Mouse (Mus musculus) ovary, postnatal 14 days (tissue): ENCODE measurements around the gene A430033K04Rik.

Source experiments
- DNase-seq: peaks from one replicate; pipeline ENCODE4 v3.0.0; 2022; ENCODE audit warnings: low spot score

A430033K04Rik gene

GRCm38 (mm10) chr5:138622645-138623477 is at the start of gene A430033K04Rik:
Gene A430033K04Rik (plus strand): TSS chr5:138622859.
- DNase-seq = peak; percentile 89

DNA sequence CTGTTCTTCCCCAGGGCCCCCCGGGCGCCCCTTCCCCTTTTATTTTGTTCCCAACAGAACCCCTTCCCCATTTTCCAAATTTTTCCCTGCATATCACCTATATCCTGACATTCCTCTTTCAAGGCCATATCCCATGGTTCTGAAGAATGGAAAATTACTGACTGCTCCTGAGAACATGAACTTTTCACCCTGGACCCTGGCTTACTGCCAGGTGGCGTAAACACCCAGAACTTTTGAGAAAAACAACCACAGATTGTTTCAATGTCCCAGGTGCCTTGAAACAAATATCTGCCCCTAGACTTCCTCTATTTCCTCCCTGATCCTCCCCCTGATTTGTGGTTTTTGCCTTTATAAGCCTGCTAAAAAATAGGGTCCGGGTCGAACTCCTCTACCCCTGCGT is 35.3 kb upstream of the A430033K04Rik start:
- DNase-seq = no peak

DNA sequence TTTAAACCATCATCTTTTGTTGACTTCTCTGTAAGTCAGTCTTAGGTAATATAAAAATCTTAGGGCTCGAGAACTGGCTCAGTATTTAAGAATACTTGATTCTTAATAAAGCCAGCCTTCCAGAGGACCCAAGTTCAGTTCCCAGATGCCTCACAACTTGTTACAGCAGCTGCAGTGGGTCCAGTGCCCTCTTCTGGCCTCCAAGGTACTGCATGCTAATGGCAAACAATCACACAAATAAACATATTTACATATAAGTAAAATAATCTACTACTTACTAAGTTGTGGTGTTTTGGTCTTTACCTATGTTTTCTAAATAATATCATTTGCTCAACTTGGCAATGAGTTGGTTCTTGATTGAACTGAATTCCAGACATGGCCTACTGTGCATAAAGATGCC is 4.3 kb upstream of the A430033K04Rik start:
- DNase-seq = no peak

- DNase-seq = peak; percentile 82
Measured at GRCm38 (mm10) chr5:138619211-138620128, 3.2 kb upstream of the A430033K04Rik start, which contains the start of gene Zfp68. Gene Zfp68 (minus strand): TSS chr5:138619761.

DNA sequence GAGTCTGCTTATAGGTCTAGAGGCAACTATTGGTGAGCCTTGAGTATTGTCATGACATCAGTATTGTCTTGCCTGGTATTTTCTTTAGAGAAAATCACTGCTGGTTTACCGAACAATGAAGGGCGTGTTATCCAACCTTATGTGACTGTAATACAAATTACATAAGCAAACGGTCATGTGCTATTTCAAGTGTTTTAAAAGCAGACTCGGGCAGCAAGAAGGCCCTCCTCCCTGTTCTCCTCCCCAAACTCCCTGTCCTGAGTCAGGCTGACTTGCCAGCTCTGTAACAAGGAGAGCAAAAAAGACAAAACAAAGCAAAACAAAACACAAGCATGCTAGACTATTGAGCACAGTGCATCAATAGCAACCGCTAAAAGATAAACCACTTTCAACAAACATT is 1.8 kb upstream of the A430033K04Rik start:
- DNase-seq = no peak

- DNase-seq = no peak
Measured at GRCm38 (mm10) chr5:138623478-138623875, 818 bp downstream of the A430033K04Rik start.

GRCm38 (mm10) chr5:138636486-138636885 is 13.8 kb downstream of the A430033K04Rik start:
- DNase-seq = no peak

- DNase-seq = no peak
Measured at GRCm38 (mm10) chr5:138641081-138641480, 18.4 kb downstream of the A430033K04Rik start.

DNA sequence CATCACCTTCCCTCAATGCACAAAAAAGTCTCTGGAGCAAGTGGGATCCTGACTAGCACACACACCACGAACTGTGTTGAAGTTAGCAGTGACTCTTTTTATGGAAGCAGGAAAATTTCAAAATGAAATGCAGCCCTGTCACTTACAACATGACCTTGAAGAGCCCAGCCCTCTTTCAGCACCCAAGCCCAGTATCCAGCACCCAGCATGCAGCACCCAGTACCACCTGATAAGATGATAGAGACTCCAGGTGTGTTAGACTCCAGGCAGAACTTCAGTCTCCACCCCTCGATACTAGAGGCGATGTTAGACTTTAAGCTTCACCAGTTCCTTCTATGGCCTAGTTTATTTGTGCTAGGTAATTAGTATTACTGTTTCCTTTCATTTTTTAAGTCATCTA is 19.1 kb downstream of the A430033K04Rik start:
- no peak for DNase-seq

GRCm38 (mm10) chr5:138652911-138653310 is 30.3 kb downstream of the A430033K04Rik start:
- no peak for DNase-seq

DNA sequence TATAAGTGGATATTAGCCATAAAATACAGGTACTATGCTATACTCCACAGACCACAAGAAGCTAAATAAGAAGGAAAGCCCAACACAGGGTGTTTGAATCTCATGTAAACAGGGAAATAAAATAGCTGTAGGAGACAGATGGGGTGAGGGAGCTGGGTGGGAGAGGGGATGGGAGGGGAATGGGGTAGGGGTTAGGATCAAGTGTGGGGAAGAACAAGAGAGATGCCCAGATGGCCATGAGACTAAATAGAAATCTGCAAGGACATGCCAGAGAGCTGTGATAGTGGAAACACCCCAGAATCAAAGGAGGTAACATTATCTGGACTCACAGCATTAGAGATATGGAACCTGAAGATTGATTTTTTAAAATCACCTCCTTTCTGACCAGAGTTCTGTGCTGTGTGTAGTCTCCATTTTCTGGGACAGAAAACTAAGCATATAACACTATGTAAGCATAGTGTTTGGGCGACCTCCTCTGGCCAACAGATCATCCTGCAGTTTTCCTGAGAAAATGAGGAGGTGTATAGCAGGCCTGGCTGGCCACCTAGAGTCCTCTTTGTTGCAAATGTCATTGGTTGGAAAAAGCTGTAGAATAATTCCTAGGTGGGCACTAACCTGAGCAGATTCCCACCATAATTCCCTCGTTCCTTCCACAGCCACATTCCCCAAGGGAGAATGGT is 34.0 kb downstream of the A430033K04Rik start:
- DNase-seq = peak; percentile 15

DNA sequence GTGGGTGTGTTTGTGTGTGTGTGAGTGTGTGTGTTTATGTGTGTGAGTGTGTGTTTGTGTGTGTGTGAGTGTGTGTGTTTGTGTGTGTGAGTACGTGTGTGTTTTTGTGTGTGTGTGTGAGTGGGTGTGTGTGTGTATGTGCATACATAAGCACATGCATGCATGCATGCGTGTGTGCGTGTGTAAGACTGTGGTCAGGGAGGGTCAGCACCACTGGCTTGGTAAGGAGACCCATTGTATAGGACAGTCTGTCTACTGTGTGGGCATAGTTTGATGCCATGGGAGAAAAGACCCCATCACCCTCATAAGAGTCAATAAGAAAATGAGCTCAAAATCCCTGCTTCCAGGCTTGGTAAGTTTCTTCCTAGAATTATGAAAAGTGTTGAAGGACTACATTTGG is 34.7 kb downstream of the A430033K04Rik start:
- DNase-seq = no peak

DNA sequence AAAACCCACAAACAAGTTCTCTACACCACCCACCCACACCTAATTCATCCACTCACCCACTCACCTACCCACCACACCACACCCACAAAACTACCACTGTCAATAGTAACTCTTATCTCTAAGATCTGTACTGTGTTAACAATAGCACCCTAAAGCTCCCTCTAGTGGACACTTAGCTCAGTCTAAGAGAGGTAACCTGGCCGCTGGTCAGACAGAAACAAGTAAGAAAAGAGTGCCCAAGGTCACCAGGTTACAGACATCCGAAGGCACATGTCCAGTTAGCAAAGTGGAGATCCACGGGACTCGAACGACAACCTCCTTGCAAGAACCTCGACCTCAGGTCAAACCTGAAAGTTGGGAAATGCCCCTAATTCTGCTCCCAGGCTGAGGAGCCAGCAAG is 35.2 kb downstream of the A430033K04Rik start:
- DNase-seq = peak; percentile 15

- DNase-seq = no peak
Measured at GRCm38 (mm10) chr5:138658922-138659321, 36.3 kb downstream of the A430033K04Rik start.

DNA sequence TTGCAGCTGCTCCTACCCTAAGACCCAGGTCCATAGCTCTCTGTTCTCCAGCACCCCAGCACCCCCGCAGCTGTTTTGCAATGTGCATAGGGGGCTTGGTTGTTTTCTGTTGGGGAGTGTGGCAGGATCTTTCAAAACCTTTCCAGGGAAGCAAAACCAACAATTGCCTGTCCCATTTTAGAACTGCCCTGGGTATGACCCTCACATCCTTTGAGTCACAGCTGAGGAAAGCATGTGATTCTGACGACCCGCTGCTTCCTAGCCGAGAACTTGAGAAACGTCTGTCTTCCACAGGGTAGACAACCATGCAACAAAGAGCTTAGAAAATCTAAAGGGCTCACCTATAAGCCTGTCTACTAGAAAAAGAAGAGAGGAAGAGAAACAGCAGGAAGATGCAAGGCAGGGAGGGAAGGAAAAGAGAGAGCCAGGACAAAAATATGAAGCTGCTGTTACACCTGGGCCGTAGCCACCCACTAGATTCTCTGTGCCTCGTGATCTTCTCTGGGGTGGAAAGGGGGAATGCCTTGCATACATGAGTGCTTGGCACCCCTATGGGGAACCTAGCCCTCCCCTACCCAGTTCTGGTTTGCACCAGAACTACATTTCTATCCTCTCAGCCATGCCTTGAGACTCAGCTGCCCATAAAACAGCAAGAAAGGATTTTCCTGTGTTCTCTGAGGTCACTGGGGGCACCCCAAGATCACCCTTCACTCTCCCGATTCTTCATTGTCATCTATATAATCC is 60.5 kb downstream of the A430033K04Rik start:
- no peak for DNase-seq

- DNase-seq = no peak
Measured at GRCm38 (mm10) chr5:138683821-138684220, 61.2 kb downstream of the A430033K04Rik start.

DNA sequence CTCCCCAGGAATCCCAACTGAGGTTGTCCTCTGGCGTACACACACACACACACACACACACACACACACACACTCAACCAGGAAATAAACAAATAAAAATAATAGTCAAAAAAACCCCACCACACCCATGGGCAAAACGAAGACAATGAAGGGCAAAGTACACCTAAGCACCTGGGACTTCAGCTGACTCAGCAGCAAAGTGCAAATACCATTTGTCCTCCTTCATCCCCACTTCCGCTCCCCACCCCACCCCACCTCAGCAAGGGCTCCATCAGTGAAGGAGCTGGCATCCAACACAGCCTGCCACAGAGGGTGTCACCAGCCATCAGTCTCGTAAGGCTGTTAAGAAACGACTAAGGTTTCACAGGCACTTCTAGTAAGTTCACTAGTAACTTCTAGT is 64.8 kb downstream of the A430033K04Rik start:
- no peak for DNase-seq

- no peak for DNase-seq
Measured at GRCm38 (mm10) chr5:138689254-138689653, 66.6 kb downstream of the A430033K04Rik start.

- no peak for DNase-seq
Measured at GRCm38 (mm10) chr5:138692936-138693570, 70.4 kb downstream of the A430033K04Rik start.

DNA sequence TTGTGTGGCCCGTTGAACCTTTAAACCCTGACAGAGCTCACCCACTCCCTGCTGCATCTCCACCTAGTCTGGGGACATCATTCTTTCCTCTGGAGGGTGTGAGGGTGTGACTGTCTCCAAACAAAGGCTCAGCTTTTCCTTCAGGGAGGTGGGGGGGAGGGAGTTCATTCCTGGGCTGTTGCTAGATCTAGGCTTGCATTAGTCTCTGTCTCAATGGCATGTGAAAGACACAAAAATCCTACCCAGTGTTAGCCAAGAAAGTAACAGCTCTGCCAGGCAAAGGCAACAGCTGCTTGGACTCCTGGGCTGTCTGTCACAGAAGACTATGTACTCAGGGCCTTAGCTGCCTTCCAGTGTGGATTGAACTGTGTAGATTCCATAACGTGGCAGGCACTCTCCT is 71.4 kb downstream of the A430033K04Rik start:
- no peak for DNase-seq
